Comparison of ENCODE assay signal across 24 mouse cellular contexts in genomic region chr13:38529576-38529975, GRCm38 (mm10). TPM values are rescaled to one million over a fixed set of nuclear protein-coding genes. Genes with fewer than 3 reads are reported as not detected.
DNase-seq lines count a peak whose midpoint lies in the region; ATAC-seq and TF ChIP-seq lines count a peak whose summit lies in the region.
"Had no signal": no experiment of that assay in that cellular context is flagged by ENCODE, and none has a peak within 500 bp of the region (broad histone marks: within the 10 kb centered on the region; RNA-seq: fewer than 3 reads in every experiment).

No protein-coding gene starts in this region.

- H3K4me3 ChIP-seq in gastrocnemius, adult 2 months = no peak overlapping the region
- H3K4me3 ChIP-seq in liver, embryonic 13.5 days (replicated peaks) = no peak overlapping the region
- H3K4me3 ChIP-seq: embryonic facial prominence, embryonic 13.5 days; erythroblast, embryonic 14.5 days; forebrain, embryonic 12.5 days had no signal

- intact Hi-C loops in gastrocnemius, adult 2 months (cut with DNase I) = loop anchor here (5.0 kb wide), 1 partner anchor 53 kb away; no protein-coding TSS in a partner anchor
- intact Hi-C loops in gastrocnemius, postnatal 36 days (cut with DNase I) = loop anchor here (5.0 kb wide), 1 partner anchor 53 kb away; no protein-coding TSS in a partner anchor

- H3K4me2 ChIP-seq in liver, embryonic 13.5 days = 0 out of 2 replicates have a peak overlapping the region, but pooled peaks have one; percentile 98
- H3K4me2 ChIP-seq: embryonic facial prominence, embryonic 13.5 days; embryonic facial prominence, embryonic 15.5 days; forebrain, embryonic 12.5 days had no signal

- 0 out of 2 replicates have a peak, but pooled peaks cover 15% of the 10 kb centered on the region for H3K27me3 ChIP-seq in liver, embryonic 13.5 days
- H3K27me3 ChIP-seq: CH12.LX; embryonic facial prominence, embryonic 15.5 days; forebrain, embryonic 12.5 days; Patski had no signal

- TF ChIP-seq CTCF in gastrocnemius, adult 2 months (IDR thresholded peaks at IDR 0.05) = no peak

- H3K9me3 ChIP-seq in liver, embryonic 13.5 days (replicated peaks) = no peaks in the 10 kb centered on the region
- H3K9me3 ChIP-seq: embryonic facial prominence, embryonic 13.5 days; embryonic facial prominence, embryonic 15.5 days; forebrain, embryonic 10.5 days; forebrain, embryonic 12.5 days; G1E had no signal

- peak overlapping the region; percentile 97; the same call in 1 of the 2 replicates for H3K27ac ChIP-seq in gastrocnemius, adult 2 months
- no peak overlapping the region for H3K27ac ChIP-seq in liver, embryonic 13.5 days
- H3K27ac ChIP-seq: embryonic facial prominence, embryonic 15.5 days; forebrain, embryonic 10.5 days; forebrain, embryonic 12.5 days had no signal

- no peak for ATAC-seq in liver, embryonic 13.5 days (ENCODE audit: low read depth)
- ATAC-seq: activated CD4-positive, CD25-positive, alpha-beta regulatory T cell, adult 4 months; CD4-positive, CD25-positive, alpha-beta regulatory T cell, adult 4 months; Patski had no signal

- no peak overlapping the region for H3K9ac ChIP-seq in liver, embryonic 13.5 days
- H3K9ac ChIP-seq: embryonic facial prominence, embryonic 13.5 days; embryonic facial prominence, embryonic 15.5 days; forebrain, embryonic 12.5 days had no signal

- DNase-seq in adrenal gland, adult (ENCODE audit: inconsistent age in 2 of 2, low spot score in 1 of 2) = peak; percentile 52 to 82
- DNase-seq in adrenal gland, postnatal 25 days = no peak
- DNase-seq in adrenal gland, adult 8-10 months = peak; percentile 55
- DNase-seq in adrenal gland, postnatal 10 days = no peak
- no peak for DNase-seq in gastrocnemius, adult 2 months
- DNase-seq in gastrocnemius, postnatal 36 days = no peak
- DNase-seq in liver, embryonic 13.5 days = no peak
- no peak for DNase-seq in liver
- DNase-seq: B cell, adult 2 months; cerebellum, adult 11 months; cerebellum, adult 8-10 months; cerebellum, adult 9-11 months; cerebellum, postnatal 36 days; embryo, embryonic 11 days had no signal

- H3K36me3 ChIP-seq in liver, embryonic 13.5 days = no peaks in the 10 kb centered on the region; the same call in 1 of the 2 replicates
- H3K36me3 ChIP-seq: embryonic facial prominence, embryonic 13.5 days; embryonic facial prominence, embryonic 15.5 days; forebrain, embryonic 12.5 days had no signal

- H3K4me1 ChIP-seq in liver, embryonic 13.5 days (replicated peaks) = peaks cover 46% of the 10 kb centered on the region

- 68% methylated on average over 6 of the region's 6 CpGs for WGBS in liver, embryonic 13.5 days (ENCODE audit: insufficient replicate concordance)

RNA-seq across cellular contexts. Expression of gene Txndc5, which starts 1.0 kb away (rescaled TPM):
- total RNA-seq in adrenal gland, postnatal 25 days (2021) = 154 and 197 TPM in 2 replicates
- total RNA-seq in adrenal gland, adult 8-10 months (2022) = 100 to 1,000 TPM; 177 to 226 (median 199) TPM
- 100 to 1,000 TPM; 147 to 152 TPM for total RNA-seq in adrenal gland, postnatal 10 days (2021)
- total RNA-seq in gastrocnemius, adult 2 months (2021) = 10 to 100 TPM; 22.1 to 35.0 TPM
- total RNA-seq in gastrocnemius, postnatal 36 days (2021) = 10 to 100 TPM; 24.4 to 26.8 TPM
- 69.2 and 75.5 TPM in 2 replicates for polyA plus RNA-seq in liver, embryonic 13.5 days (2015; fragmentation: Nextera tagmentation; extraction: Ambion mirVana)

Comparison
In these comparisons a context has a peak if more than half of its experiments do, and no peak if none do; other contexts are left out.
1. DNase-seq: peak in adrenal gland, adult (2 of 2) and adrenal gland, adult 8-10 months (single experiment); none in adrenal gland, postnatal 25 days (single experiment), adrenal gland, postnatal 10 days (single experiment), gastrocnemius, adult 2 months (single experiment), gastrocnemius, postnatal 36 days (0 of 2), liver, embryonic 13.5 days (single experiment) and liver (single experiment).